Mouse (Mus musculus): ENCODE results near the gene Prkd2.

DNA sequence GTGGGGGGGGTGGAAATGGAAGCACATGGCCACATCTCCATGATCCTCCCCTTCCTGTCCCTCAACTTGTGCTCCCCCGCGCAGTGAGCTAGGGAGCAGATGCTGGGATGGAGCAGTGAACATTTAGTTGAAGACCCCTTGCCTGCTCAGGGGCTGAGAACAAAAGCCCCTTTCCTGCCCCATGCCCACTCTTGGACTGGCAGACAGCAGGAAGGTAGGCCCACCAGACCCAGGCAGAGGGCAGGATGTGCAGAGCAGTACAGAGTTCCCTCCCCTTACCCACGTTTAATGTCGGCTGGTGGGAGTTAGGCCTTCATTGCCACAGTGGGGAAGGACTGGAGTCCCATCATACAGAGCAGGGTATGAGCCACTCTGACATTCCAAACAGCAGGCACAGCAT is 1.6 kb upstream of the Prkd2 start:
- TF ChIP-seq CTCF (IDR thresholded peaks at IDR 0.05; ENCODE audit: low read depth, low read length): no peak
- no peak for TF ChIP-seq GATA1 (IDR thresholded peaks at IDR 0.05; ENCODE audit: borderline replicate concordance, low read length)
- no peak for TF ChIP-seq GATA2 (IDR thresholded peaks at IDR 0.05; ENCODE audit: borderline replicate concordance, low read depth, low read length)
- no peak for TF ChIP-seq POLR2AphosphoS5 (IDR thresholded peaks at IDR 0.05; ENCODE audit: insufficient replicate concordance, low read depth, low read length)

Data from G1E (cell line).